Mouse (Mus musculus) heart, postnatal 10 days (tissue): ENCODE measurements around the gene Ly6g6e. TPM values are rescaled to one million over a fixed set of nuclear protein-coding genes. Genes with fewer than 3 reads are reported as not detected.

ENCODE experiments used
- DNase-seq, 2 experiments: peaks; one replicate each; pipeline ENCODE4 v3.0.0; 2021
- intact Hi-C: fragments of 180-260 bp; cut with DNase I; formaldehyde crosslinking; loops from one replicate; pipeline ENCODE4 v1.15.1; 2025
- total RNA-seq, 2 experiments: library from RNA; stranded (reverse); gene quantifications; 2 replicates each; pipeline ENCODE4 v1.2.3; 2021

Gene Ly6g6e
- total RNA-seq, 2 experiments from 2014 or later, result 0.24 to 0.37 TPM

- DNase-seq, result no peak
- intact Hi-C loops, result no loop called here
These were observed 8.3 kb upstream of the Ly6g6e start for GRCm38 (mm10) chr17:35068213-35068914.

GRCm38 (mm10) chr17:35070556-35071229, 6.0 kb upstream of the Ly6g6e start:
- intact Hi-C loops, result no loop called here
- DNase-seq, result peak in 1 of 2 experiments; percentile 37

DNA sequence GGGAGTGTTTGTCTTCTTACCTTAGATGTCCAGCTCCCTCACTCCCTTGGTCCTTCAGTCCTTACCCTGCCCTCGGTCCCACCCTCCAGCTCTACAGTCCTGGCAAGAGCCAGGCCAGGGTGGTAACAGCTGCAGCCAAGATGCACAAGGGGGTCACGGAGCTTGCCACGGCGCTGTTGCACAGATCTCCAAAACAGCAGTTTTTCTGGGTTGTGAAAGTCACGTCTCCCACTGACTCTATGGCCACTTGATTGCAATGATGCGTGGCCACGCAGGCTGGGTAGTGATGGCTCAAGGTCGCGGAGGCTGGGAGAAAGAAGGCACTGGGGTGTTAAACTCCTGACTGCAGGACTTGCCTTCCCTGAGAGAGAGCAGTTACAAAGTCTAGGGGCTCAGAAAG, 5.2 kb upstream of the Ly6g6e start:
- DNase-seq, result no peak
- intact Hi-C loops, result no loop called here

DNA sequence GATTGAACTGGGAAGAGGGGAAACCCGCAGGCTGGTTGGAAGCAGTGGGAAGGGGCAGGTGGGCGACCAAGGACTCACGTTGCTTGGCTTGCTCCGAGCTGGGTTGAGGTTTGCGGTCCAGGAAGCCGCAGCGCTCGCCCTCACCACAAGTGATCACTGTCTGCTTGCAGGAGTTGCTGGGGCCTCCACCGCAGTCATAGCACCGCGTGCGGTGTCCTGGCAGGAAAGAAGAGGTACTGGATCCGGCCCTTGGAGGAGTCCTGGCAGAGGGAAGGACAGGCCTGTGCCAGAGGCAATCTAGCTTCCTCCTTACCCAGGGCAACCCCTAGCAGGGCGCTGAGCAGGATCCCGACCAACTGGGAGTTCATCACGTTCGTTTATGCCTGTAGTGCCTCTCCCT, 2.6 kb upstream of the Ly6g6e start:
- DNase-seq, result no peak
- intact Hi-C loops, result no loop called here

DNA sequence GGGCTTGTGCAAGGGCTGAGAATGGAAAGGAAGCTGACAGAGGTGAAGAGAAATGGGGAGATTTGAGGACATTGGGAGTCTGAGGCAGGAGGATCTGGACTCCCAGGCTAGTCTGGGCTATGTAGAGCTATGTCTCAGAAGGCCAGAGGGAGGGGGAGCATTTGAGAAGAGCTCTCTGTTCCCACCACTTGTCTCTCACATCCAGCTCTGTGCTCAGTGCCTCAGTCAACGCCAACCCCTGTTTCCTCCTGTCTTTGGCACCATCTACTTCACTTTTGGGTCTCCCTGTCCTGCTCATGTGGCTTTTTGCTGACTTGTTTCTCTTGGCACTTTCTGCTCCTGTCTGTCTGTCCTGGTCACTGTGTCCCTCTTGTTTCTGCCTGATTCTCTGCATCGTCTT, 583 bp downstream of the Ly6g6e start:
- intact Hi-C loops, result no loop called here

GRCm38 (mm10) chr17:35077786-35078233, 1.1 kb downstream of the Ly6g6e start, which contains the start of gene Ly6g6d:
Gene Ly6g6d, minus strand, starts transcription at chr17:35078065.
- intact Hi-C loops, result loop anchor here (2.0 kb wide), 1 partner anchor 57 kb away; no protein-coding TSS in a partner anchor

More for the DNA sequence above, 583 bp downstream of the Ly6g6e start:
- no peak for DNase-seq

GRCm38 (mm10) chr17:35079778-35080177, 3.1 kb downstream of the Ly6g6e start:
- peak in 1 of 2 experiments; percentile 31 for DNase-seq
- intact Hi-C loops, result loop anchor here (2.0 kb wide), 1 partner anchor 59 kb away; no protein-coding TSS in a partner anchor

More at GRCm38 (mm10) chr17:35077786-35078233, 1.1 kb downstream of the Ly6g6e start, which contains the start of gene Ly6g6d:
- DNase-seq, result peak; percentile 63 to 68

DNA sequence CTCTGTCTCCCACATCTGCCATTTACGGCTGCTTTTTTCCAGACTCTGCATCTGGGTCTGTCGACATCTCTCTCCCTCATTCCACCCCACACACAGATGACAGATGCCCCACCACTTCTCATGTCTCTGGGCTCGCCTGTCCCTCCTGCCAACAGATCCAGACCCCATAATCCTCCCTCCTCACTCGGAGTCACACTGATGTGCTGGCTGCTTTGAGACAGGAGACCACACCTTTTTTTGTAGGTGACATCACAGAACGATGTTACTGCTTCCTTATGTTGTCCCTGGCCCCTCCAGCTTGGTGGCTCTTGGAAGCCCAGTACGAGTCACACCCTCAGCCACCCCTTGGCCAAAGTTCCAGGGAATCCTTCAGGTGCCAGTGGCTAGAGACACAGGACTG, 3.5 kb downstream of the Ly6g6e start:
- no peak for DNase-seq
- intact Hi-C loops, result no loop called here

DNA sequence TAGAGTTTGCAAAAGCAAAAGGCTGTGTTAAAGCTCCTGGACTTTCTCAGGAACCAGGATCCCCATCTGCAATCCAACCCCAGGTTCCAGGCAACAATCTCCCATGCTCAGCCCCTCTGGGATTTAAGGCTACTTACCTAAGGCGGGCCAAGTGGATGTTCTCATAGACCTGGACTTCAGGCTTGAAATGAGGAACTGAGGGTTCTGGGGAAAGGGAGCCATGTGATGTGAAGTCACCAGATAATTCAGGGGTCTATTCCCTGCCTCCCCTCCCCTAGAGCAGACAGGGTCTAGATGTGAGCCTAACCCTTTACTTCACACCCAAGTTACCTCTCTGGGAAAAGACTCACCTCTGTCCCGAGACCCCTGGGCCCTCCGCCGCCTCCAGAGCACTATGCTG, 4.0 kb downstream of the Ly6g6e start:
- intact Hi-C loops, result no loop called here
- DNase-seq, result no peak

DNA sequence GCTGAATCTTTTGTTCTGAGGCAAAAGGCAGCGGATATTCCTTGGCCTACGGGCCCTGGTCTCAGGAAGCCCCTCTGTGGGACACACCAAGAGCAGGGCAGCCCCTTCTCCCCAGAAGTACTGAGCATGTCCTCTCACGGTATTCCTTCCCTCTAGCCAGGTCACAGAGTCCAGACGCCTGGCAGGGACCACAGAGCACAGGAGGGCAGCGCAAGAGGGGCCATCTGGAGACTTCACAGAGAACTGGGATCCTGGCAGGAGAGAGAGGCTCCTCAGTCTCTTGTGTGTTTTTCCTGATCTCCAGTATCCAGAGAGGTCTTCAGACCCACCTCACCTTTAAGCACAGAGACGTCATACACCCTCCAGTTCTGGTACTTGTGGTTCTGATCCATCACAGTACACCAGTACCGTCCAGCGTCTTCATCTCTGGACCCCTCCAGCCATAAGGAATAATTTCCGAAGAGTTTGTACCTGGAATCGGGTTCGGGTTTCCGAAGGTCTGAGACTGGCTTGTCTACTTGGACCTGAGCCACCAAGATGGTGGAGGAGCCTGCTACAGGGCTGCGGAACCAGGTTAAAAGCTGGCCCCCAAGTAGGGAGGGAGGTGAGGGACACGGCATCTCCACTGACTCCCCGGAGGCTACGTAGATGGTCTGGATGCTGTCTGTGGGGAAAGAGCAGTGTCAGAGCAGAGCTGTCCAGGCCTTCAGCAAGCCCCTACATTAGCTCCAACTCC, 6.3 kb downstream of the Ly6g6e start:
- intact Hi-C loops, result no loop called here
- no peak for DNase-seq

DNA sequence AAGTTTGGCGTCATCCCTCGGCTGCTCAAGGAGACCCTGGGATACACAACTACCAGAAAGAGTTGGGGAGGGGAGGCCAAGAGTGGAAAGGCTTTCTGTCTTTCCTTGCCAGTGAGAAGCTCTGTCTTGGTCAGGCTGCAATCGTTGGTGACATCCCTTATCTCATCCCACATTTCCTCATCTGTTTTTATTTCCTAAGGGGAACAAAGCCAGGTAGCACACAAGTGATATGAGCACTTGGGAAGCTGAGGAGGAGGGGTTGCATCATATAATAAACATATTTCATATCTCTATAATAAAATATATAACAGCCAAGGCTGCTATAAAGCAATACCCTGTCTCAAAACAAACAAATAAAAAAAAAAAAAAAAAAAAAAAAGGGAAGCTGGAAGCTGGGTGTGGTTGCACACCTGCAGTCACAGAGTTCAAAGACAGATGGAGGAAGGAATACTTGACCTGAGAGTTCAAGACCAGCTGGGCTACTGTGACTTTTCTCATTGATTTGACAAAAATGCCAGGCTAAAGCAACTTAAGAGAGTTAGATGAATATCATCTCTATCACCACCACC, 7.3 kb downstream of the Ly6g6e start:
- intact Hi-C loops, result no loop called here

DNA sequence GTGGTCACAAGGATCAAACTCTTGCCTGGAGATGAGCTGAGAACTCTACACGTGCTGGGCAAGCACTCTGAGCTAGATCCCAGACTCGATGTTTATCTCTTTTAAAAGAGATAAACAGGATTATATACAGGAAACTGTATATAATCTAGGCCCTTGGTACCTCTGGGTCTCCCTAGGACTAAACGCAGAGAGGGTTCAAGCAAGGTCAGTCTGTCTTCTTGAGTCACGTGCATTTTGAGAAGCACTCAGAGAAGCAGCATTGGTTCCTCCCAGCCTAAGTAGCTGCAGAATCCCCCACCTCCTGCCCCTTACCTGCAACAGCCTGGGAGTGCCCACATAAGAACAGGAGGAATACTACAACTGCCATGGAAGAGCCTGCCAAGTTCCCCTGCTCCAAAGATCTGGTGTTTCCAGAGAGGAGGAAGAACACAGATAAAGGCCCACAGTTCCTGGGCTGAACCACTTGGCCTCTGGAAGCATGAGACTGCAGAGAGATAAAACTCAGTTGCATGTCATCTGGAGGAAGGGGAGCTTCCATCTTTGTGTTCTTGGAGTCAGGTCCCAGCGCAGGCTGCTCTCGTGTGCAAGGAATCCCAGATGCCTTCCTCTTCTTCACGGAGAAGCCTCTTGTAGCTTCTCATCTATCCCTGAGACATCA, 8.6 kb downstream of the Ly6g6e start, which contains the start of gene Ly6g6f:
Ly6g6f (minus strand) TSS at position 403 of the 658 bp plus-strand sequence.
- intact Hi-C loops, result no loop called here
- DNase-seq, result no peak

More for the DNA sequence above, 7.3 kb downstream of the Ly6g6e start:
- no peak for DNase-seq

DNA sequence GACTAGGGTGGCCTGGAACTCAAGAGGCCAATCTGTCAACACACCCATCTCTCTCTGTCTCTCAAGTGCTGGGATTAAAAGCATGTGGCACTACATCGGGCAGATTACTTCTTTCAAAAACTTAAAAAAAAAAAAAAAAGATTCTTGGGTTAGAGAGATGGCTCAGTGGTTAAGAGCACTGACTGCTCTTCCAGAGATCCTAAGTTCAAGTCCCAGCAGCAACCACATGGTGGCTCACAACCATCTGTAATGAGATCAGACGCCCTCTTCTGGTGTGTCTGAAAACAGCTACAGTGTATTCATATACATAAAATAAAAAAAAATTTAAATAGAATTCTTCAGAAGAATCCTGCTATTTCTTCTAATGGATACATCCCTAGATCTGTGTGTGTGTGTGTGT, 11.4 kb downstream of the Ly6g6e start:
- intact Hi-C loops, result loop anchor here (2.0 kb wide), 1 partner anchor 29 kb away; the partner anchor contains the start of gene Ddah2
- DNase-seq, result no peak

DNA sequence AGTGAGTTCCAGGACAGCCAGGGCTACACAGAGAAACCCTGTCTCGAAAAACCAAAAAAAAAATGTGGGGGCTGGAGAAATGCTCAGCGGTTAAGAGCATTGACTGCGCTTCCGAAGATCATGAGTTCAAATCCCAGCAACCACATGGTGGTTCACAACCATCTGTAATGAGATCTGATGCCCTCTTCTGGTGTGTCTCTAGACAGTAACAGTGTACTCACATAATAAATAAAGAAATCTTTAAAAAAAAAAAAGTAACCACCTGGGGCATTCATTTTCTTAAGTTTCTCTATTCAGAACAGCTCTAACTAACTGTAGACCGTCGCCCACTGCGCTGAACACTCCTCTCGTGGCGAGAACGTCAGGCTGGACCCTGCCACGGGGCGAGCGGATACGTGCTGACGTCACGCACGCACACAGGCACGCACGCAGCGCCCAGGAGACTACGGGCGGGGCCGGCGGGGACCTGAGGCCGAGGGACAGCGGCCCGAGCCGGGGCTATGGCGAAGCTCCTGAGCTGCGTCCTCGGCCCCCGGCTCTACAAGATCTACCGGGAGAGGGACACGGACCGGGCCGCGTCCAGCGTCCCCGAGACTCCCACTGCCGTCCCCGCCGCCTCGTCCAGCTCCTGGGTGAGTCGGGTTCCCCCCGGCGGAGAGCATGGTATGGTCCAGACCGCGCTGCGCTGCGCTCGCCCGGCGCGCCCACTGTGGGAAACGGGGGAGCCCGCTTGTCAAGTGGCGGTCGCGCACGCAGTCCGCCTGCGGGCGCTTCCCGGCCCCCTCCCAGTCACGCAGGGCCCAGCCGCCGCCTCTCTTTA, 12.3 kb downstream of the Ly6g6e start, which contains the start of gene Abhd16a:
Abhd16a (plus strand) TSS at position 439 of the 820 bp plus-strand sequence.
- DNase-seq, result peak; percentile 96
- intact Hi-C loops, result loop anchor here (2.0 kb wide), 1 partner anchor 30 kb away; the partner anchor contains the start of gene Ddah2

DNA sequence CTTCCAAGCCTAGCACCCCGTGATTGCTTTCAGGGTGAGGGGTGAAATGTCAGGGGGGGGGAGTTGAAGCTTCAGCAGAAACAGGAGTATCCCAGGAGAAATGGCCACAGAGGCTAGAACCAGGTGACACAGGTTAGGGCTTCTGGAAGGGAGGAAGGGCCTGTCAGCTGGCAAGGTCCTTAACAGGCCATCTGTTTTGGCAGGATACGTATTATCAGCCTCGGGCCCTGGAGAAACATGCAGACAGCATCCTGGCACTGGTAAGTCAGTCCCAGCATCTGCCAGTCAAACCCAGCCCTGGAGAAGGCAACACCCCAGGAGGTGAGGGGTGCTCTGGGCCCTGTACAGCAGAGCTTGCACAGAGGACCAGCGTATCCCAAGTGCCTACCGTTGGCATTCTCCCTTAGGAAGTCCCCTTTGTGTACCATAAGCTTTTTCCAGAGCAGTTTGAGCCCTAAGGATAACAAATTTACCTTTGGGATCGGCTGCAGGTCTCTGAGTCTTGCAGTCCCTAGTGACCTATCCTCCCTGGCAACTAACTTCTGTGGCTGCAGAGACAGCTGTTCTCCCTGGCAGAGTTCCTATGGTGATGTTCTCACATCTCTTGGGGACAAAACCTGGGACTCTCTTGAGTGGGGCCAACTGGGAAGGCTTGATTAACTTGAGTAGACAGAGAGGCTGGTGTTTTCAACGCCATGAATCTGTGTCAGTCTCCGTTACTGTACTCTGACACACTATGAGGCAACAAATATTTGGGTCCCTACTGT, 13.6 kb downstream of the Ly6g6e start:
- intact Hi-C loops, result loop anchor here (2.0 kb wide), 1 partner anchor 30 kb away; the partner anchor contains the start of gene Gpank1
- DNase-seq, result peak; percentile 35 to 46

- intact Hi-C loops, result no loop called here
These were observed 15.9 kb downstream of the Ly6g6e start for GRCm38 (mm10) chr17:35092403-35093198.

More at GRCm38 (mm10) chr17:35092403-35093198, 15.9 kb downstream of the Ly6g6e start:
- DNase-seq, result no peak
